Mouse (Mus musculus): Measurements from ENCODE around the gene Orm1. TPM values are rescaled to one million over a fixed set of nuclear protein-coding genes. Genes with fewer than 3 reads are reported as not detected.

Gene Orm1
- polyA plus RNA-seq (2016; fragmentation: Nextera tagmentation; extraction: Ambion mirVana) = not detected in 2 replicates

- no peak within 1 kb of the TSS for H3K27ac ChIP-seq
- 84% methylated on average over 8 of the region's 8 CpGs for WGBS
- H3K36me3 ChIP-seq = no peaks in the 10 kb centered on the region
- no peaks in the 10 kb centered on the region for H3K27me3 ChIP-seq (ENCODE audit: insufficient read depth, poor library complexity, severe bottlenecking)
- no peaks in the 10 kb centered on the region for H3K9me3 ChIP-seq
- DNase-seq (ENCODE audit: low spot score) = no peak
- H3K4me3 ChIP-seq = no peak within 1 kb of the TSS
- H3K4me1 ChIP-seq = no peaks in the 10 kb centered on the region
Observed at GRCm38 (mm10) chr4:63344295-63344694, at the start of gene Orm1. Gene Orm1 (plus strand): TSS chr4:63344560.

- H3K27ac ChIP-seq = no peak overlapping the region
- H3K27me3 ChIP-seq (ENCODE audit: insufficient read depth, poor library complexity, severe bottlenecking) = peaks cover 7% of the 10 kb centered on the region; the same call in 1 of the 2 replicates
- WGBS = 83% methylated on average over 1 of the region's 1 CpGs
- H3K9me3 ChIP-seq = no peaks in the 10 kb centered on the region
- H3K36me3 ChIP-seq = peaks cover 8% of the 10 kb centered on the region; the same call in 1 of the 2 replicates
- H3K4me3 ChIP-seq = no peak overlapping the region
- DNase-seq (ENCODE audit: low spot score) = no peak
- H3K4me1 ChIP-seq = peaks cover 12% of the 10 kb centered on the region
Observed at GRCm38 (mm10) chr4:63295641-63296040, 48.7 kb upstream of the Orm1 start.

- no peak overlapping the region for H3K4me3 ChIP-seq
- DNase-seq (ENCODE audit: low spot score) = no peak
- peaks cover 7% of the 10 kb centered on the region; the same call in 1 of the 2 replicates for H3K27me3 ChIP-seq (ENCODE audit: insufficient read depth, poor library complexity, severe bottlenecking)
- H3K4me1 ChIP-seq = peaks cover 9% of the 10 kb centered on the region
- no peak overlapping the region for H3K27ac ChIP-seq
- H3K36me3 ChIP-seq = peaks cover 8% of the 10 kb centered on the region; the same call in 1 of the 2 replicates
- H3K9me3 ChIP-seq = no peaks in the 10 kb centered on the region
- WGBS = 68% methylated on average over 3 of the region's 3 CpGs
Observed at GRCm38 (mm10) chr4:63296263-63296662, 48.1 kb upstream of the Orm1 start.

GRCm38 (mm10) chr4:63296876-63297275 lies 47.5 kb upstream of the Orm1 start:
- Histone ChIP-seq H3K4me1 (peaks cover 8% of the 10 kb centered on the region), H3K27me3 (ENCODE audit: insufficient read depth, poor library complexity, severe bottlenecking) (peaks cover 8% of the 10 kb centered on the region; the same call in 1 of the 2 replicates), H3K36me3 (peaks cover 5% of the 10 kb centered on the region; the same call in 1 of the 2 replicates), H3K9me3 (no peaks in the 10 kb centered on the region), H3K27ac (no peak overlapping the region), H3K4me3 (no peak overlapping the region)
- no peak for DNase-seq (ENCODE audit: low spot score)
- WGBS = 83% methylated on average over 8 of the region's 8 CpGs

- Histone ChIP-seq H3K27me3 (ENCODE audit: insufficient read depth, poor library complexity, severe bottlenecking) (peaks cover 13% of the 10 kb centered on the region; the same call in 1 of the 2 replicates), H3K36me3 (0 out of 2 replicates have a peak, but pooled peaks cover 5% of the 10 kb centered on the region), H3K4me1 (peaks cover 8% of the 10 kb centered on the region), H3K9me3 (no peaks in the 10 kb centered on the region), H3K27ac (no peak overlapping the region), H3K4me3 (no peak overlapping the region)
- no peak for DNase-seq (ENCODE audit: low spot score)
- 81% methylated on average over 8 of the region's 8 CpGs for WGBS
Observed at GRCm38 (mm10) chr4:63298191-63298590, 46.2 kb upstream of the Orm1 start.

- Histone ChIP-seq H3K4me3 (no peak overlapping the region), H3K4me1 (peaks cover 7% of the 10 kb centered on the region; the same call in 1 of the 2 replicates), H3K9me3 (no peaks in the 10 kb centered on the region), H3K27ac (no peak overlapping the region), H3K36me3 (no peaks in the 10 kb centered on the region), H3K27me3 (ENCODE audit: insufficient read depth, poor library complexity, severe bottlenecking) (peaks cover 26% of the 10 kb centered on the region)
- DNase-seq (ENCODE audit: low spot score) = no peak
- WGBS = 61% methylated on average over 4 of the region's 4 CpGs
Observed at GRCm38 (mm10) chr4:63302641-63303040, 41.7 kb upstream of the Orm1 start.

- Histone ChIP-seq H3K9me3 (no peaks in the 10 kb centered on the region), H3K36me3 (no peaks in the 10 kb centered on the region), H3K27me3 (ENCODE audit: insufficient read depth, poor library complexity, severe bottlenecking) (peaks cover 13% of the 10 kb centered on the region), H3K4me1 (peaks cover 36% of the 10 kb centered on the region), H3K27ac (no peak overlapping the region), H3K4me3 (no peak overlapping the region)
- DNase-seq (ENCODE audit: low spot score) = peak; percentile 89
- 26% methylated on average over 21 of the region's 21 CpGs for WGBS
Observed at GRCm38 (mm10) chr4:63307175-63308062, 36.9 kb upstream of the Orm1 start.

- Histone ChIP-seq H3K9me3 (no peaks in the 10 kb centered on the region), H3K36me3 (no peaks in the 10 kb centered on the region), H3K4me3 (no peak overlapping the region), H3K27me3 (ENCODE audit: insufficient read depth, poor library complexity, severe bottlenecking) (peaks cover 20% of the 10 kb centered on the region), H3K27ac (0 out of 2 replicates have a peak overlapping the region, but pooled peaks have one; percentile 24), H3K4me1 (peaks cover 36% of the 10 kb centered on the region)
- 62% methylated on average over 3 of the region's 3 CpGs for WGBS
- no peak for DNase-seq (ENCODE audit: low spot score)
Observed at GRCm38 (mm10) chr4:63308316-63308715, 36.0 kb upstream of the Orm1 start.

GRCm38 (mm10) chr4:63310247-63310855 lies 34.0 kb upstream of the Orm1 start:
- Histone ChIP-seq H3K27ac (peak overlapping the region; percentile 78), H3K4me3 (no peak overlapping the region), H3K27me3 (ENCODE audit: insufficient read depth, poor library complexity, severe bottlenecking) (peaks cover 29% of the 10 kb centered on the region), H3K36me3 (no peaks in the 10 kb centered on the region), H3K4me1 (peaks cover 36% of the 10 kb centered on the region), H3K9me3 (no peaks in the 10 kb centered on the region)
- peak; percentile 92 for DNase-seq (ENCODE audit: low spot score)
- 28% methylated on average over 10 of the region's 10 CpGs for WGBS

- Histone ChIP-seq H3K27me3 (ENCODE audit: insufficient read depth, poor library complexity, severe bottlenecking) (peaks cover 25% of the 10 kb centered on the region), H3K9me3 (no peaks in the 10 kb centered on the region), H3K4me1 (peaks cover 36% of the 10 kb centered on the region), H3K36me3 (no peaks in the 10 kb centered on the region), H3K4me3 (no peak overlapping the region), H3K27ac (peak overlapping the region; percentile 78; the same call in 1 of the 2 replicates)
- 85% methylated on average over 7 of the region's 7 CpGs for whole genome bisulfite sequencing
- DNase-seq (ENCODE audit: low spot score) = no peak
Observed at GRCm38 (mm10) chr4:63311426-63311825, 32.9 kb upstream of the Orm1 start.

GRCm38 (mm10) chr4:63314063-63314462 lies 30.3 kb upstream of the Orm1 start:
- no peaks in the 10 kb centered on the region for H3K9me3 ChIP-seq
- H3K36me3 ChIP-seq = no peaks in the 10 kb centered on the region
- WGBS = 73% methylated on average over 5 of the region's 5 CpGs
- H3K27ac ChIP-seq = no peak overlapping the region
- peaks cover 17% of the 10 kb centered on the region for H3K4me1 ChIP-seq
- H3K27me3 ChIP-seq (ENCODE audit: insufficient read depth, poor library complexity, severe bottlenecking) = peaks cover 45% of the 10 kb centered on the region
- H3K4me3 ChIP-seq = no peak overlapping the region
- no peak for DNase-seq (ENCODE audit: low spot score)

- peaks cover 45% of the 10 kb centered on the region for H3K27me3 ChIP-seq (ENCODE audit: insufficient read depth, poor library complexity, severe bottlenecking)
- no peak for DNase-seq (ENCODE audit: low spot score)
- 59% methylated on average over 9 of the region's 9 CpGs for WGBS
- H3K9me3 ChIP-seq = no peaks in the 10 kb centered on the region
- no peak overlapping the region for H3K27ac ChIP-seq
- peaks cover 3% of the 10 kb centered on the region for H3K4me1 ChIP-seq
- no peak overlapping the region for H3K4me3 ChIP-seq
- peaks cover under 1% of the 10 kb centered on the region; the same call in 1 of the 2 replicates for H3K36me3 ChIP-seq
Observed at GRCm38 (mm10) chr4:63316076-63316746, 28.1 kb upstream of the Orm1 start.
